Mouse (Mus musculus) brain, embryonic 18.5 days (tissue): ENCODE measurements around the gene Etfbkmt.
A peak's percentile ranks its signal among the peaks of the same experiment; 100 is the strongest.
"Not testable (repeated sequence)": the region's sequence is repeated elsewhere in the genome, so short reads cannot be mapped to it uniquely, and the experiment has no call there.

Experiments
- DNase-seq: peaks from one replicate; pipeline ENCODE4 v3.0.0-alpha.2; 2012; ENCODE audit warnings: low read depth, low spot score

Gene Etfbkmt

GRCm38 (mm10) chr6:149134391-149135150 lies 5.1 kb upstream of the Etfbkmt start:
- no peak for DNase-seq

- DNase-seq = no peak
Observed at GRCm38 (mm10) chr6:149135631-149136030, 4.0 kb upstream of the Etfbkmt start.

GRCm38 (mm10) chr6:149137936-149138335 lies 1.7 kb upstream of the Etfbkmt start:
- no peak for DNase-seq

- no peak for DNase-seq
Observed at GRCm38 (mm10) chr6:149139011-149139410, 638 bp upstream of the Etfbkmt start.

- DNase-seq = peak; percentile 24
Observed at GRCm38 (mm10) chr6:149141393-149142173, 1.9 kb downstream of the Etfbkmt start.

GRCm38 (mm10) chr6:149145143-149145542 lies 5.5 kb downstream of the Etfbkmt start:
- no peak for DNase-seq

GRCm38 (mm10) chr6:149148436-149149229 lies 9.0 kb downstream of the Etfbkmt start:
- no peak for DNase-seq

- no peak for DNase-seq
Observed at GRCm38 (mm10) chr6:149152119-149152518, 12.5 kb downstream of the Etfbkmt start.

- no peak for DNase-seq
Observed at GRCm38 (mm10) chr6:149153473-149154115, 13.9 kb downstream of the Etfbkmt start.

GRCm38 (mm10) chr6:149154116-149155030 lies 14.7 kb downstream of the Etfbkmt start:
- DNase-seq = no peak

GRCm38 (mm10) chr6:149155031-149155841 lies 15.6 kb downstream of the Etfbkmt start:
- no peak for DNase-seq

GRCm38 (mm10) chr6:149167038-149167437 lies 27.4 kb downstream of the Etfbkmt start:
- DNase-seq = not testable (repeated sequence)

GRCm38 (mm10) chr6:149167672-149168071 lies 28.0 kb downstream of the Etfbkmt start:
- no peak for DNase-seq

- DNase-seq = no peak
Observed at GRCm38 (mm10) chr6:149168436-149168835, 28.8 kb downstream of the Etfbkmt start.

GRCm38 (mm10) chr6:149169965-149170364 lies 30.3 kb downstream of the Etfbkmt start:
- not testable (repeated sequence) for DNase-seq

- DNase-seq = no peak
Observed at GRCm38 (mm10) chr6:149173831-149174625, 34.4 kb downstream of the Etfbkmt start.

- DNase-seq = no peak
Observed at GRCm38 (mm10) chr6:149174932-149175570, 35.4 kb downstream of the Etfbkmt start.

GRCm38 (mm10) chr6:149179064-149179463 lies 39.4 kb downstream of the Etfbkmt start:
- DNase-seq = no peak
